Mouse (Mus musculus) telencephalon, adult 2 months (tissue): ENCODE results near the gene Slc37a4.
"Not testable (repeated sequence)": the region's sequence is repeated elsewhere in the genome, so short reads cannot be mapped to it uniquely, and the experiment has no call there.

Experiments
- DNase-seq: peaks from one replicate; pipeline ENCODE4 v3.0.0-alpha.2; 2011; ENCODE audit warnings: low read depth, low spot score

The Slc37a4 gene

DNA sequence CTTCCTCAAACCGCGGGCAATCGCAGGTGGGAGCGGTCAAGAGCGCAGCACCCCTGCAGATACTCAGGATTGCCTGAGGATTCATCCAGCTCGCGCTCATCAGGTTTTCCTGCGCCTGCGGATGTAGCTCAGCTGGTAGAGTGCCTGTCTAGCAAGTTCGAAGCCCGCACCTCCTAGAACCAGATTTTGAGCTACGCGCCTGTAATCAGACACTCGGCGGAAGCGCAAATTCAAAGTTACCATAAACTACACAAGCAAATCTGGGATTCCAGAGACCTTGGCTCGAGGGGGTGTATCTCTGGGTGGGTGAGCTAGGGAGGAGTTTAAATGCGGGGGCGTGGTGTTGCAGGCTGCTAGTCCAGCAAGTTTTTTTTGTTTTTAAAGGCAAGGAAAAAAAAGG, 44.3 kb downstream of the Slc37a4 start, which contains the start of gene Foxr1:
Gene Foxr1 (minus strand): TSS at position 176 of the 400 bp plus-strand sequence.
- DNase-seq: no peak

DNA sequence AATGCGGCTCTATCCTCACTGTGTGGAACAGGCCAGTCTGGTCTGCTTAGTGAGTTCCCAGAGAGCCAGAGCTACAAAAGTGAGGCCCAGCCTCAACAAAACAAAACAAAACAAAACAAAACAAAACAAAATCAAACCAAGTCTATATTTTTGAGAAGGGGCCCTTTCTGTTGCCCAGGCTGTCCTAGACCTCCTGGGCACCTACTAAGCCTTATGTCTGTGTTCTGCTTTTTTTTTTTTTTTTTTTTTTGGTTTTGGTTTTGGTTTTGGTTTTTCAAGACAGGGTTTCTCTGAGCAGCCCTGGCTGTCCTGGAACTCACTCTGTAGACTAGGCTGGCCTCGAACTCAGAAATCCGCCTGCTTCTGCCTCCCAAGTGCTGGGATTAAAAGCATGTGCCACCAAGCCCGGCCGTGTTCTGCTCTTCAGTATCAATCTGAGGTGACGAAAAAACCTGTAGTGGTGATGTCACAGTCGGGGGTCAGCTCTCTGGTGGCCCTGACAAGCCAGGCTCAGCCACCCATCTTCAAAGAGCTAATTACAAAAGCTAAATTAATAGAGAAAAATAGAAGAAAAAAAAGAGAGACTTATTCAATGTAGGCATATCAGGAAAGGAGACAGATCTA, 47.9 kb downstream of the Slc37a4 start:
- not testable (repeated sequence) for DNase-seq

DNA sequence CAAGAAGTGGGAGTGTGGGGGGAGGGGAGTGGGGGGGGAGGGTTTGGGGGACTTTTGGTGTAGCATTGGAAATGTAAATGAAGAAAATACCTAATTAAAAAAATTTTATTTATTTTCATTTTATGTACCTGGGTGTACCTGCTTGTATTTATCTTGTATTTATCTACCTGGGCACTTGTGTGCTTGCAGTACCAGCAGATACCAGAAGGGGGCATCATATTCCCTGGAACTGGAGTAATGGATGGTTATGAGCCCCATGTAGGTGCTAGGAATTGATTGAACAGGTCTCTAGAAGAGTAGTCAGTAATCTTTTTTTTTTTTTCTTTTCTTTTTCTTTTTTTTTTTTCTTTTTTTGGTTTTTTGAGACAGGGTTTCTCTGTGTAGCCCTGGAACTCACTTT, 53.7 kb downstream of the Slc37a4 start:
- no peak for DNase-seq
